Mouse (Mus musculus) mature B cell (primary cell): ENCODE results near the gene Ggn.
"Not testable (repeated sequence)": the region's sequence is repeated elsewhere in the genome, so short reads cannot be mapped to it uniquely, and the experiment has no call there.

ENCODE experiments used
- in situ Hi-C: fragments of 300-500 bp; cut with MboI; formaldehyde crosslinking; loops from 2 replicates; pipeline ENCODE4 v1.14.3; 2019

Ggn gene

GRCm38 (mm10) chr7:29158264-29158663, 11.7 kb upstream of the Ggn start:
- in situ Hi-C loops, result no loop called here

- in situ Hi-C loops, result no loop called here
These were observed 7.7 kb upstream of the Ggn start for GRCm38 (mm10) chr7:29162294-29162693.

- in situ Hi-C loops, result no loop called here
These were observed 7.1 kb upstream of the Ggn start for GRCm38 (mm10) chr7:29162750-29163525.

GRCm38 (mm10) chr7:29167656-29168055, 2.4 kb upstream of the Ggn start:
- in situ Hi-C loops, result no loop called here

- in situ Hi-C loops, result no loop called here
These were observed 1.8 kb upstream of the Ggn start for GRCm38 (mm10) chr7:29168121-29168695.

- in situ Hi-C loops, result no loop called here
These were observed 1.2 kb upstream of the Ggn start for GRCm38 (mm10) chr7:29168791-29169230.

GRCm38 (mm10) chr7:29169231-29170065, 562 bp upstream of the Ggn start:
- in situ Hi-C loops, result no loop called here

GRCm38 (mm10) chr7:29170755-29171561, 948 bp downstream of the Ggn start:
- in situ Hi-C loops, result no loop called here

- in situ Hi-C loops, result no loop called here
These were observed 1.6 kb downstream of the Ggn start for GRCm38 (mm10) chr7:29171562-29172097.

GRCm38 (mm10) chr7:29172390-29173016, 2.5 kb downstream of the Ggn start:
- in situ Hi-C loops, result no loop called here

- in situ Hi-C loops, result no loop called here
These were observed 8.1 kb downstream of the Ggn start for GRCm38 (mm10) chr7:29178106-29178505.

GRCm38 (mm10) chr7:29179323-29179722, 9.3 kb downstream of the Ggn start:
- in situ Hi-C loops, result no loop called here

- in situ Hi-C loops, result no loop called here
These were observed 10.3 kb downstream of the Ggn start, which contains the start of gene Psmd8 for GRCm38 (mm10) chr7:29180077-29180853. Gene Psmd8 (minus strand): TSS chr7:29180701.

GRCm38 (mm10) chr7:29180854-29181236, 10.8 kb downstream of the Ggn start:
- in situ Hi-C loops, result no loop called here

- in situ Hi-C loops, result not testable (repeated sequence)
These were observed 11.3 kb downstream of the Ggn start for GRCm38 (mm10) chr7:29181323-29181722.

GRCm38 (mm10) chr7:29194230-29194629, 24.2 kb downstream of the Ggn start:
- in situ Hi-C loops, result not testable (repeated sequence)

GRCm38 (mm10) chr7:29202577-29202976, 32.6 kb downstream of the Ggn start:
- in situ Hi-C loops, result no loop called here

GRCm38 (mm10) chr7:29211013-29211412, 41.0 kb downstream of the Ggn start:
- in situ Hi-C loops, result not testable (repeated sequence)

GRCm38 (mm10) chr7:29211415-29212198, 41.6 kb downstream of the Ggn start:
- in situ Hi-C loops, result no loop called here
